Mouse (Mus musculus) liver, embryonic 14.5 days (tissue): Measurements from ENCODE around the gene Bnc2. TPM values are rescaled to one million over a fixed set of nuclear protein-coding genes. Genes with fewer than 3 reads are reported as not detected.

Experiments used
- ATAC-seq: fragments of 200-750 bp; cut with Nextera tagmentation; 2 replicates; pipeline ENCODE4 v1.8.0; 2017; ENCODE audit warnings: moderate number of reproducible peaks, mild to moderate bottlenecking, moderate library complexity; ENCODE audit not compliant: insufficient read depth
- DNase-seq, 3 experiments: peaks; one replicate each; pipeline ENCODE4 v3.0.0-alpha.2; 2012 to 2013; ENCODE audit warnings: low read depth in 3 of 3, low spot score in 3 of 3
- H3K27ac ChIP-seq: fragments of 300-500 bp; sonication (generic); 2 replicates; pipeline ENCODE4 v1.5.1; 2014; ENCODE audit warnings: moderate library complexity, mild to moderate bottlenecking, control low read depth, inconsistent platforms
- H3K27me3 ChIP-seq: fragments of 300-500 bp; sonication (generic); 2 replicates; pipeline ENCODE4 v1.6.1; 2014; ENCODE audit warnings: mild to moderate bottlenecking, low read length, moderate library complexity; ENCODE audit not compliant: control insufficient read depth, insufficient read depth
- H3K36me3 ChIP-seq: fragments of 300-500 bp; sonication (generic); replicated peaks from 2 replicates; pipeline ENCODE4 v1.6.1; 2014; ENCODE audit warnings: low read depth; ENCODE audit not compliant: control insufficient read depth, insufficient read depth
- H3K4me1 ChIP-seq, 2 experiments: fragments of 200-500 bp in 1 of 2; fragments of 300-500 bp in 1 of 2; sonication (generic) in 1 of 2; replicated peaks; 2 replicates each; pipeline ENCODE4 v1.6.1; 2012 to 2014; ENCODE audit warnings: antibody characterized with exemption in 1 of 2, inconsistent platforms in 1 of 2, low read length in 1 of 2; ENCODE audit not compliant: control insufficient read depth in 2 of 2, insufficient read depth in 2 of 2
- H3K4me2 ChIP-seq: fragments of 300-500 bp; sonication (generic); 2 replicates; pipeline ENCODE4 v1.6.1; 2014; ENCODE audit warnings: low read depth, mild to moderate bottlenecking, control low read depth, moderate library complexity
- H3K4me3 ChIP-seq, 2 experiments: fragments of 200-500 bp in 1 of 2; fragments of 300-500 bp in 1 of 2; sonication (generic) in 1 of 2; 2 replicates each; pipeline ENCODE4 v1.5.1; 2012 to 2014; ENCODE audit warnings: low read depth in 2 of 2, low read length in 2 of 2, mild to moderate bottlenecking in 2 of 2, control low read depth in 1 of 2, inconsistent platforms in 1 of 2, moderate library complexity in 1 of 2; ENCODE audit not compliant: insufficient read depth in 1 of 2
- H3K9ac ChIP-seq: fragments of 300-500 bp; sonication (generic); replicated peaks from 2 replicates; pipeline ENCODE4 v1.6.1; 2014; ENCODE audit warnings: mild to moderate bottlenecking, control low read depth, moderate library complexity
- H3K9me3 ChIP-seq: fragments of 300-500 bp; sonication (generic); 2 replicates; pipeline ENCODE4 v1.6.1; 2016; ENCODE audit warnings: low read length, mixed read lengths; ENCODE audit not compliant: control insufficient read depth
- CTCF ChIP-seq: IDR thresholded peaks from 2 replicates; pipeline ENCODE4 v1.5.1; 2016; ENCODE audit warnings: antibody characterized with exemption, low read depth, control low read depth
- EP300 ChIP-seq: IDR thresholded peaks from 2 replicates; pipeline ENCODE4 v1.6.1; 2016; ENCODE audit warnings: antibody characterized with exemption, low read depth
- WGBS: fragments of 180-500 bp; shearing (Covaris S2); extraction: QIAGEN DNeasy Blood & Tissue Kit; methylation state at CpG from one replicate; pipeline ENCODE4 v1.1.7; 2014; ENCODE audit not compliant: insufficient replicate concordance; 5-methylcytosine and 5-hydroxymethylcytosine counted together
- polyA plus RNA-seq, 2 experiments: library from polyadenylated mRNA; depleted of rRNA in 1 of 2; stranded (reverse) in 1 of 2; unstranded in 1 of 2; fragments of >200 nt; fragmentation: Nextera tagmentation in 1 of 2; extraction: Ambion mirVana in 1 of 2; gene quantifications; 2 replicates each; pipeline versions ENCODE4 v1.2.1 to v1.2.3; 2012 to 2014

The Bnc2 gene
- polyA plus RNA-seq, 2 experiments, result 0.17 to 0.46 TPM

GRCm38 (mm10) chr4:84302949-84303348 lies 372.1 kb downstream of the Bnc2 start:
- Histone ChIP-seq H3K36me3 (no peaks in the 10 kb centered on the region), H3K9me3 (no peaks in the 10 kb centered on the region), H3K4me3 (no peak overlapping the region), H3K4me2 (no peak overlapping the region), H3K4me1 (no peaks in the 10 kb centered on the region), H3K27me3 (no peaks in the 10 kb centered on the region), H3K9ac (no peak overlapping the region), H3K27ac (no peak overlapping the region)
- 69% methylated on average over 3 of the region's 3 CpGs for WGBS
- no peak for ATAC-seq
- no peak for TF ChIP-seq EP300
- TF ChIP-seq CTCF, result no peak
- DNase-seq, result no peak

GRCm38 (mm10) chr4:84285153-84285552 lies 389.9 kb downstream of the Bnc2 start:
- H3K4me3 ChIP-seq, result no peak overlapping the region
- no peak for DNase-seq
- ATAC-seq, result no peak

GRCm38 (mm10) chr4:84282651-84283050 lies 392.4 kb downstream of the Bnc2 start:
- ATAC-seq, result no peak
- Histone ChIP-seq H3K9me3 (no peaks in the 10 kb centered on the region), H3K27me3 (no peaks in the 10 kb centered on the region), H3K36me3 (no peaks in the 10 kb centered on the region), H3K4me2 (no peak overlapping the region), H3K4me3 (no peak overlapping the region), H3K27ac (no peak overlapping the region), H3K9ac (no peak overlapping the region), H3K4me1 (no peaks in the 10 kb centered on the region)
- TF ChIP-seq CTCF (no peak), EP300 (no peak)
- 53% methylated on average over 2 of the region's 2 CpGs for WGBS
- no peak for DNase-seq

More at GRCm38 (mm10) chr4:84285153-84285552, 389.9 kb downstream of the Bnc2 start:
- Histone ChIP-seq H3K36me3 (no peaks in the 10 kb centered on the region), H3K27me3 (no peaks in the 10 kb centered on the region), H3K4me2 (no peak overlapping the region), H3K9ac (no peak overlapping the region), H3K27ac (no peak overlapping the region), H3K4me1 (no peaks in the 10 kb centered on the region), H3K9me3 (no peaks in the 10 kb centered on the region)
- 87% methylated on average over 5 of the region's 5 CpGs for WGBS
- TF ChIP-seq CTCF (no peak), EP300 (no peak)

- Histone ChIP-seq H3K4me2 (no peak overlapping the region), H3K4me3 (no peak overlapping the region), H3K9ac (no peak overlapping the region), H3K27ac (no peak overlapping the region), H3K4me1 (no peaks in the 10 kb centered on the region), H3K36me3 (no peaks in the 10 kb centered on the region), H3K9me3 (no peaks in the 10 kb centered on the region), H3K27me3 (no peaks in the 10 kb centered on the region)
- ATAC-seq, result no peak
- no peak for TF ChIP-seq CTCF
- DNase-seq, result no peak
- 62% methylated on average over 6 of the region's 6 CpGs for whole genome bisulfite sequencing
Observed at GRCm38 (mm10) chr4:84278156-84278555, 396.9 kb downstream of the Bnc2 start.

GRCm38 (mm10) chr4:84276081-84276480 lies 399.0 kb downstream of the Bnc2 start:
- H3K9ac ChIP-seq, result no peak overlapping the region
- H3K36me3 ChIP-seq, result no peaks in the 10 kb centered on the region
- no peak for TF ChIP-seq EP300
- H3K4me2 ChIP-seq, result no peak overlapping the region
- ATAC-seq (no peak), DNase-seq (no peak)
- 80% methylated on average over 14 of the region's 14 CpGs for WGBS
- no peaks in the 10 kb centered on the region for H3K9me3 ChIP-seq
- no peaks in the 10 kb centered on the region for H3K4me1 ChIP-seq
- H3K27ac ChIP-seq, result no peak overlapping the region
- no peak overlapping the region for H3K4me3 ChIP-seq
- H3K27me3 ChIP-seq, result no peaks in the 10 kb centered on the region

GRCm38 (mm10) chr4:84274158-84274557 lies 400.9 kb downstream of the Bnc2 start:
- Histone ChIP-seq H3K4me3 (no peak overlapping the region), H3K4me2 (no peak overlapping the region), H3K27me3 (no peaks in the 10 kb centered on the region), H3K4me1 (no peaks in the 10 kb centered on the region), H3K9me3 (no peaks in the 10 kb centered on the region), H3K27ac (no peak overlapping the region), H3K36me3 (no peaks in the 10 kb centered on the region), H3K9ac (no peak overlapping the region)
- DNase-seq, result no peak
- 43% methylated on average over 3 of the region's 3 CpGs for WGBS
- no peak for TF ChIP-seq EP300
- no peak for TF ChIP-seq CTCF
- no peak for ATAC-seq
